Mouse (Mus musculus) fibroblast of lung, adult 2 months (primary cell): Measurements from ENCODE around the gene Cdk15.

Source experiments
- DNase-seq: peaks from one replicate; pipeline ENCODE4 v3.0.0-alpha.2; 2011; ENCODE audit warnings: low read depth

Cdk15 gene

DNA sequence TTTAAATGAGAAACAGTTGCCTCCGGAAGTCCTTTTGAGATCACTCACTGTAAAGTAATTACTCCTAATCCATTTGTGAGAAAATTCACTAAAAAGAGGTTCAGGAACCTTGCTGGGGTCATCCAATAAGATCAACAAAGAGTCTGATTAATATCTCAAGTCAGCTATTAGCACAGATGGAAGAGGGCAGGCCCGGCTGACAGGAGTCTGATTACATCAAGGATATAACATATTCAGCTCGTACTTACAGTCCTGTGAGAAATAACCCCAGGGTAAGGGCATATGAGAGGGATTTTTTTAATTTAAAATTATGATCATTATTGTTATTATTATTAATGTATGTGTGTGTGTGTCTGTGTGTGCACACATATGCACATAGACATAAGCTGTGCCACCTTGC is 15.5 kb downstream of the Cdk15 start:
- DNase-seq: no peak

- no peak for DNase-seq
These were observed 29.2 kb downstream of the Cdk15 start for GRCm38 (mm10) chr1:59285880-59286279.

GRCm38 (mm10) chr1:59286316-59286850 is 29.7 kb downstream of the Cdk15 start:
- DNase-seq: no peak

- no peak for DNase-seq
These were observed 31.0 kb downstream of the Cdk15 start for GRCm38 (mm10) chr1:59287733-59288132.

DNA sequence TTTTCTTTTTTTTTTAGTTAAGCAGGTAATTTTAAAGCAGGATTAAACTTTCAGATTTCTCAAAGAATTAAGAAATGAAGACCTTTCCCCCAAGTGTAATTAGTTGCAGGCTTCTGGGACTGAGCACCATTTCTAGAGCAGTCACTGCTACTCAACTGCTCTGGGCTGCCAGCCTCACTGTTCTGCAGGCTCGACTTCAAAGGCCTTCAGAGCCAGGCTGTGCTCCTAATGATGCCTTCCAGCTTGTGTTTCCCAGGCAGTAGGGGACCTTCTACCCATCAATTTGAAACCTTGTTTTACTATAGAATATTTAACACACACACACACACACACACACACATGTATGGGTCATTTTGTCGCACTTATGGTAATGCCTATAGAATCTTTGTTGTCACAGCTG is 34.9 kb downstream of the Cdk15 start:
- no peak for DNase-seq

GRCm38 (mm10) chr1:59295769-59296168 is 39.1 kb downstream of the Cdk15 start:
- DNase-seq: no peak

- no peak for DNase-seq
These were observed 40.5 kb downstream of the Cdk15 start for GRCm38 (mm10) chr1:59297167-59297566.

GRCm38 (mm10) chr1:59298491-59299090 is 41.9 kb downstream of the Cdk15 start:
- no peak for DNase-seq

DNA sequence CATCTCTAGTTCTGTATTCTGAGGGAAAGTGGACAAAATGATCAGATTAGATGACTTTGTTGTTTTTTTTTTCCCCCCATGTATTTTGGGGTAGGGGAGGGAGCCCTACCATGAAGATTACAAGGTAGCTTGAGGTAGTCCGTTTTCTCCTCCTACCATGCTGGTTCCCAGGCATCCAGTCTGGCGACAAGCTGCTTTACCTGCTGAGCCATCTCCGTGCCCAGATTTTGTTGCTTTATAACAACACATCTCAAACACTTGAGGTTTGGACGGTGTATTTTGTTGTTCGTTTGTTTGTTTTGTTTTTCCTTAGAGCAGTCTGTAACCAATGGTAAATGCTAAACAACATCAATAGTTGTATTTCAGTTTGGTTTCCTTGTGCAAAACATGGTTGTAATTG is 50.6 kb downstream of the Cdk15 start:
- no peak for DNase-seq

DNA sequence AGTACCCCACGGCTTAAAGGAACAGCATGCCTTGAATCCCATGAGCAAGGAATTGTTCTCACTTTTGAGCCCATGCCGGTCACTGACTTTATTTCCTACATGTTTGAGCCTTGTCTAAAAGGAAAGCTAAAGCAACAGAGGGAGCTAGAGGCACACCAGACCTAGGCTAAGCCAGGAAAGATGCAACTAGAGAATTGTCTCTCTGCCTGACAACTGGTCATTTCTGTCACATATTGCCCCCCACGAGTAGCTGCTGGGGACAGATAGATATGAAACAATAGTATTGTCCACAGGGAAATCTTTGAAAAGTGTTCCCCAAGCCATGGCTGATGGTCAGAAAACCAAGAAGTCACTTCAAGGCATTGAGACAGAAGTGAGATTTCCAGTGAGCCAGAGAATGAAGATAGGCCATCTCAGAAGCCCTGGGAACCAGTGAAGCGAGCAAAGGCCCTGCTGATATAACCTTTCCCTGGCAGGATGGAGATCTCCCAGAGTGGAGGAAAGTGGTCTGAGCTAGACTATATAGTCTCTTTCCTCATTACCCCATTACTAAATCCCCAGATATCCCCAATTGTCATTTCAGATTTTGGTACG is 54.7 kb downstream of the Cdk15 start:
- no peak for DNase-seq

GRCm38 (mm10) chr1:59312187-59313153 is 55.8 kb downstream of the Cdk15 start:
- no peak for DNase-seq

- DNase-seq: no peak
These were observed 56.6 kb downstream of the Cdk15 start for GRCm38 (mm10) chr1:59313154-59313940.

GRCm38 (mm10) chr1:59315057-59315807 is 58.5 kb downstream of the Cdk15 start:
- DNase-seq: no peak

- no peak for DNase-seq
These were observed 59.3 kb downstream of the Cdk15 start for GRCm38 (mm10) chr1:59316031-59316385.

DNA sequence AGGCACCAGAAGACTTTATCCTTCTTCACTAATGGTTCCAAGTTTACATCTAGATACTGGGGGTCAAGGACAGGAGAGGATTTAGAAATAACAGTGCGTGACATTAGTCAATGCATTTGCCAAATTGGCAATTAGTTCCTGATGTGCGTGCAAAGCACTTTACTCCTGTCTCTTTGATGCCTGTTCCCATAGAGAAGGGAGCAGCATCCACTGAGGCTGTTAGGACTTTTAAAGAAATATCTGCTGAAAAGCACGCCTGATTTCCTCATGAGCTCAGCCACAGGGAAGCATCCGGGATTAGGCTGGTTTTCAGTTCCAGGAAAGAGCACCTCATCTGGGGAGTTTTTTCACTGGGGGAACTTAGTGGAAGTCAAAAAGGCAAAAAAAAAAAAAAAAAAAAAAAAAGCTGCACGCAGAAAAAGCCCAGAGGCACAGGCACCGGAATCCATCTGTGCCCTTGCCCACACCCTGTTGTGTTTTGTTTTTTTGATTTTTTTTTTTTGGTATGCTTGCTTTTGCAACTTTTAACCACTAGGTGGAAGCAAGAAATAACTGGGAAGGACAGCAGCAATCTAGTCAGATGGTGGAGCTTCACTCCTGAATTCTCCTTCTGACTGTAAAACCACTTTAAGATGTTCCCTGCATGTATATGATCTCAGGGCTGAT is 59.8 kb downstream of the Cdk15 start:
- peak; percentile 50 for DNase-seq

DNA sequence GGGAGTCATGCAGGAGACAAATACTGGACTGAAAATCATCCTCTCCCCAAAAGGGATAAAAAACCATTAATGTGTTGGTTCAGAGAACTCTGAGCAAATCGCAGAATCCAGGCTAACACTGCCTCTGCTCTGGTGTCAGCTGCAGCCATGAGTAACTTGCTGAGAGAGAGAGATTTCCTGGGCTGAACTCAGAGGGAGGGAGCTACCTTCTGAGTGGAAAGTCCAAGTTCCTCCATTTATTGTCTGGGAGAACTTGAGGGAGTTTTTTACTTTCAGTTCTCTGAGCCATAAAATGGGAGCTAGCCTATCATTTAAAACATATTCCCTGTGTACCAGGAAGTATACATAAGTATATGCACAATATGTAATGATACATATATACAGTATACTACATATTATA is 60.7 kb downstream of the Cdk15 start:
- DNase-seq: no peak

DNA sequence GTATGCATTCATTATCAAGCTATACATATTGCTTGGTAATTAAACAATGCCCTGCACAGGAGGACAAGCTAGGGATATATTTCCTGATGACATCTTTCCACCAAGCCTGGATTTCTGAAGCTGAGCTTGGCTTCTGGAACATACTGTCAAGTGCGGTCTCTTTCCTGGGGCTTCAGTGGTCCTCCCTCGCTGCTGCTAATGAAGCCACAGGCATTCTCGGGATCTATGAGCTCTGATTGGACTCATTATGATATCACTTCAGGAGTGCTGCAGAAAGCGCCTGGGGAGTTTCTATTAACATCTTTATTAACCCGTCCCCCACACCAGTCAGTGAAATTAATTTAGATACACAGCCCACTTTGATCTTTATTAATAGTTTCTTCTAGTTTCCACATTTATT is 62.2 kb downstream of the Cdk15 start:
- DNase-seq: no peak

GRCm38 (mm10) chr1:59321076-59321879 is 64.6 kb downstream of the Cdk15 start:
- DNase-seq: no peak

- no peak for DNase-seq
These were observed 65.5 kb downstream of the Cdk15 start for GRCm38 (mm10) chr1:59321880-59322836.
